Mouse (Mus musculus) myocyte (in vitro differentiated cells): ENCODE results near the gene Dynlt1c.
"Not testable (repeated sequence)": the region's sequence is repeated elsewhere in the genome, so short reads cannot be mapped to it uniquely, and the experiment has no call there.

ENCODE experiments used
- CEBPB ChIP-seq: IDR thresholded peaks from 2 replicates; pipeline ENCODE4 v1.6.1; 2011; ENCODE audit warnings: mild to moderate bottlenecking, moderate library complexity; ENCODE audit not compliant: poor library complexity, insufficient read depth, severe bottlenecking
- E2F4 ChIP-seq: IDR thresholded peaks from one replicate; pipeline ENCODE4 v1.6.1; 2011; ENCODE audit warnings: mild to moderate bottlenecking, control low read depth, moderate library complexity; ENCODE audit not compliant: insufficient read depth
- MAX ChIP-seq: IDR thresholded peaks from one replicate; pipeline ENCODE4 v1.6.1; 2011; ENCODE audit warnings: low read depth, mild to moderate bottlenecking, control low read depth
- MYOD1 ChIP-seq, 3 experiments: IDR thresholded peaks; one replicate each; pipeline ENCODE4 v1.6.1; 2011; ENCODE audit warnings: control low read depth in 2 of 3, low read depth in 2 of 3, mild to moderate bottlenecking in 2 of 3, moderate library complexity in 1 of 3; ENCODE audit not compliant: insufficient read length in 2 of 3, control insufficient read depth in 1 of 3
- MYOG ChIP-seq, 3 experiments: IDR thresholded peaks; one replicate each; pipeline ENCODE4 v1.6.1; 2011; ENCODE audit warnings: control low read depth in 2 of 3, low read depth in 2 of 3, mild to moderate bottlenecking in 2 of 3; ENCODE audit not compliant: insufficient read length in 2 of 3, control insufficient read depth in 1 of 3, insufficient read depth in 1 of 3
- POLR2A ChIP-seq: IDR thresholded peaks from one replicate; pipeline ENCODE4 v1.6.1; 2011; ENCODE audit warnings: low read depth, mild to moderate bottlenecking, control low read depth, moderate library complexity; ENCODE audit not compliant: insufficient read length
- POLR2AphosphoS2 ChIP-seq: IDR thresholded peaks from one replicate; pipeline ENCODE4 v1.6.1; 2011; ENCODE audit warnings: low read depth, control low read depth; ENCODE audit not compliant: insufficient read length
- SRF ChIP-seq: IDR thresholded peaks from one replicate; pipeline ENCODE4 v1.6.1; 2011; ENCODE audit warnings: low read depth; ENCODE audit not compliant: control insufficient read depth, insufficient read length
- TCF12 ChIP-seq: IDR thresholded peaks from one replicate; pipeline ENCODE4 v1.6.1; 2011; ENCODE audit warnings: mild to moderate bottlenecking, control low read depth; ENCODE audit not compliant: poor library complexity, insufficient read depth, severe bottlenecking
- TCF3 ChIP-seq: IDR thresholded peaks from one replicate; pipeline ENCODE4 v1.6.1; 2011; ENCODE audit warnings: low read depth, control low read depth; ENCODE audit not compliant: insufficient read length
- USF1 ChIP-seq: IDR thresholded peaks from one replicate; pipeline ENCODE4 v1.6.1; 2011; ENCODE audit warnings: low read depth, mild to moderate bottlenecking, control low read depth, moderate library complexity

- TF ChIP-seq TCF12; POLR2A; USF1; POLR2AphosphoS2; MAX; MYOG (IDR thresholded peaks at IDR 0.05; ENCODE audit: control insufficient read depth in 1 of 3, insufficient read depth in 1 of 3, insufficient read length in 2 of 3, low read depth in 2 of 3); CEBPB; SRF; TCF3; MYOD1 (IDR thresholded peaks at IDR 0.05; ENCODE audit: control insufficient read depth in 1 of 3, insufficient read length in 2 of 3, low read depth in 2 of 3); E2F4: not testable (repeated sequence)
These were observed 47.7 kb upstream of the Dynlt1c start for GRCm38 (mm10) chr17:6553798-6554197.
